Mouse (Mus musculus) cerebellum, postnatal 25 days (tissue): ENCODE measurements at regions not wholly inside any gene's neighbourhood (a gene's known extent, or its start where the extent isn't known, plus 50 kb on each side); places are given as distances from the start of the nearest gene placed in this dataset.

Experiments
- DNase-seq, 2 experiments: peaks; one replicate each; pipeline ENCODE4 v3.0.0; 2021; ENCODE audit warnings: mixed read lengths in 2 of 2

- no peak for DNase-seq
Measured at GRCm38 (mm10) chr2:169109044-169109443, 153.7 kb upstream of the Zfp64 start.

DNA sequence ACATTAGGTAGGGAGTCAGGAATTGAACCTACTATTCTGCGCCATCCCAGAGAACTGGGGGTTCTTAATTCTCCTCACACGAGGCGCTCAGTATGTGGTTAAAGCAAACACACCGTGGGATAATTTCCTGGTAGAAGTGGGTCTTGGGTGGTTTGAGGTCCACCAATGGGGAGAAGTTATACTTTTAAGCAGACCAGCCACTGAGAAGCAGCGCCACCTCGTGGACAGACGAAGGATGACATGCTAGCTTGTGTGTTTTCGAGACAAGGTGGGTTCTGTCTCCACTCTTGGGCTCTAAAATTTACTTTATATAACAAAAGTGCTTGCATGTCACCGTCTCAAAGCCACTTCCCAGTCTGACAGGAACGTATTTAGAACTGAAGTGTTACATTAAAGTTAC, 152.7 kb upstream of the Zfp64 start:
- peak; percentile 8 to 28 for DNase-seq

DNA sequence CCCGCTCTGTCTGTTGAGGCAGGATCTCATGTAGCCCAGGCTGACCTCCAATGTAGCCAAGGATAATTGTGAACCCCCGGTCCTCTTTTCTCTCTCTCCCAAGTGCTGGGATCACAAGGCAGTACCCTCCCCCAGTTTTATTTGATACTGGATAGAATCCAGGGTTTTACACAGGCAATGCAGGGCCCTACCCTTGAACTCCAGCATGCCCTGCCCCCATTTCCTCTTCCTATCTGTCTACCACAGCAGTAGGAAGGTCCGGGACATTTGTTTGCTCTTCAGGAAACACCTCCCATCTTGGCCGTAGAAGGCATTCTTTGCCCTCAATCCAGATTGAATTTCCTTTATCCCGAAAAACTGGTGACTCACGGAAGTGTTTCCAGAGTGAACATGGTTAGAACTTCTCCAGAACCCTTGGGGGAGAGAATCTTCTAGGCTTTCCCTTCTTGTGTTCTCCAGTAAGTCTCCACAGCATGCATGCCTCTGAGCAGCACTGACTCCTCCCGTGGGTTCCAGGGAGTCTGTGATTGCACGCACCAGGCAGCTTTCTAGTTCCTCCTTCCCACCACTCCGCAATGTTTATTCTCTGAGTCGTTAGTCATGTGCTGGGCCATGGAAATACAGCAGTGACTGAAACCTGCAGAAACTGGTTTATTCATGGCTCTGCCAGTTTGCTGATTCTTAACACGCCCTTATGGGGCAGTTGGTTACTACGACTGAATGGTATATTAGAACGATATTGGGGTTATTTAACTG, 146.3 kb upstream of the Zfp64 start:
- DNase-seq: no peak

GRCm38 (mm10) chr2:169100516-169100915, 145.1 kb upstream of the Zfp64 start:
- DNase-seq: no peak

- no peak for DNase-seq
Measured at GRCm38 (mm10) chr2:169099678-169100077, 144.3 kb upstream of the Zfp64 start.

DNA sequence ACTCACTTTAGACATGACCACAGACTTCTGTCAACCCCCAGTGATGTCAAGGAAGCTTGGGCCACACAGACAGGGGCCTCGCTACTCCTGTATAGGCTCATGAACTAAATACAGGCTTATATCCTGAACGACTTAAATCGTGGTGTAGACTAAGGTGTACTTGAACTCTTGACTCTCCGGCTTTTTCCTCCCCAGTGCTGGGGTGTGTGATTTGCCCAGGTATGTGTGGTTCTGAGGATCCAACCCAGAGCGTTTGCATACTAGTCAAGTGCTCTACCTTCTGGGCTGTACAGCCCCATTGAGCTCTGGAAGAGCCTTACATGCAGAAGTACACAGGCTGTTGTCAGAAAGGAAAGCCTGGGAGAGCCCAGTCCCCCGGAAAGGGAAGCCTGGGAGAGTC, 143.2 kb upstream of the Zfp64 start:
- DNase-seq: no peak

DNA sequence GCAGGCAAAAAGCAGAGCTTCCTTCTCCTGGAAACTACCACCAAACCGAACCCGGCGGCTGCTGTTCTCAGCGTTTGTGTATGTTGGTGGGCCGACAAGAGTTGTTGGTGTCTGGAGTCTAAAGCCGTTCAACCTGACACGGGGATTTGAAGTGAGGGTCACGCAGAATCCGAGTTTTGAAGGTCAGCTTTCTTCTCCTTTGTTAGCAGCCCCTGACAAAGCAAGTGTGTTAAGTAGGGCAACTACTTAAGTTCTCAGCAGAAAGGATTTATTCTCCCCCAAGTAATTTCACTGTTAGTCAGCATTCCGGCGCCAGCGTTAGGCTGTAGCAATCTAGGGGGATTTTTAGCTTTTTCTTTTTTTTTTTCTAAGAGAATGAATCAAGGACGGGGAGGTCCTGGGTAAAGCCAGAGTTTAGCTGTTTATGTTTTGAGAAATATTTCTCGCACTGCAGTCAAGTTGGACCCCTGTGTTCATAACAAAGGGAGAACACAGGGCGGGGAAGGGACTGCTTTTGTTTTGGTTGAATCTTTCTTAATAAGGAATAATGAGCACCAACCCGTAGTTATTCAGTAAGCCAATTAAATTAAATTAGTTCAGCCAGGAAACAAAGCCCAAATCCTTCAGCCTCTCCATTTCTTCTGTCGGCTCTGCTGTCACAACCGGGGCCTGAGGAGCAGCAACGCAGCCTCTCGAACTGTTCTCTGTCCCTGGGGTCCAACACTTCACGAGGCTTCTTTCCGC, 138.8 kb upstream of the Zfp64 start:
- no peak for DNase-seq

GRCm38 (mm10) chr2:169090256-169090655, 134.9 kb upstream of the Zfp64 start:
- DNase-seq: no peak

- DNase-seq: no peak
Measured at GRCm38 (mm10) chr2:169088870-169089484, 133.6 kb upstream of the Zfp64 start.

DNA sequence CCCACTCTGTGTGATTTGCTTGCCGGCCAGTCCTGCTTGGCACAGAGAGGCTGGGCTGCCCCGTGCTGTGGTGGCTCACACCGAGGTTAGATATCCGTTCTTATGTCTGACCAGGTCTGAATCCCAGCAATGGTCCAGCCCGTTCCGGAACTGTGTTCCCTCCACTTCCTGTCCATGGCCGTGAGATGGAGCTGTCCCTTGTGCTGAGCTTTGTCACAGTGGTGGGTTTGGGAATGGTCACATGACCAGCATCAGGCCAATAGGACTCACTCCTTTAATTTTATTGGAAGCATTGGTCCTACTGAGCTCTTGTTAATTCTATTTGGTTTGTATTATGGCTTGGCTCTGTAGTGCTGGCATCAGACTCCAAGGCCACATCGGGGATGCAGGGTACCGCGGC, 132.9 kb upstream of the Zfp64 start:
- DNase-seq: no peak

- DNase-seq: no peak
Measured at GRCm38 (mm10) chr2:169071267-169071666, 115.9 kb upstream of the Zfp64 start.

DNA sequence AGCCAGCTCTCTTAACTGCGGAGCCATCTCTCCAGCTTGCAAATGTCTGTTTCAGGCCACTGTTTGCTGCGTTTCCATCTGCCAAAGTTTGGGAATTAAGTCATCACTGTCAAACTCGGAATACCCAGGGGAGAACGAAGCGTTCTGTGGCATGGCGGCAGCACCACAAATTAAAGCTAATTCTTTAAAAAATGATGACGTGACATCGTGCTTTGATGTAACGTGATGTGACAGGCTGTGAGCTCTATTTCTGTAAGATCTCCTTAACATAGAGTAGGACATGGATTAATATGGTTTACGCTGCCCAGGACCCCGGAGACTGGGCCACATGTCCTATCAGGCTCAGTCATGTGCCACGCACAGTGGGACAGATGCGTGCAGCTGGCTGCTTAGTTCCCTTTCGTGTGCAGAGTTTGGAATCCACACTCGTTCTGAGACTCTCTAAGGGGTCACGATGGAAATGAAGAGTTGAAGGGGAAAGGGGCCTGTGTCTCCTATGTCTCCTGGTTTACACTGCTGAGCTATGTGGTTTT, 109.8 kb upstream of the Zfp64 start:
- no peak for DNase-seq

GRCm38 (mm10) chr2:169061520-169061919, 106.1 kb upstream of the Zfp64 start:
- peak; percentile 70 to 84 for DNase-seq

GRCm38 (mm10) chr2:169060495-169060894, 105.1 kb upstream of the Zfp64 start:
- DNase-seq: no peak

- no peak for DNase-seq
Measured at GRCm38 (mm10) chr2:169057831-169058230, 102.4 kb upstream of the Zfp64 start.

GRCm38 (mm10) chr2:169049947-169050346, 94.6 kb upstream of the Zfp64 start:
- no peak for DNase-seq

GRCm38 (mm10) chr2:169041748-169042147, 86.4 kb upstream of the Zfp64 start:
- DNase-seq: no peak

- no peak for DNase-seq
Measured at GRCm38 (mm10) chr2:169037975-169038374, 82.6 kb upstream of the Zfp64 start.

DNA sequence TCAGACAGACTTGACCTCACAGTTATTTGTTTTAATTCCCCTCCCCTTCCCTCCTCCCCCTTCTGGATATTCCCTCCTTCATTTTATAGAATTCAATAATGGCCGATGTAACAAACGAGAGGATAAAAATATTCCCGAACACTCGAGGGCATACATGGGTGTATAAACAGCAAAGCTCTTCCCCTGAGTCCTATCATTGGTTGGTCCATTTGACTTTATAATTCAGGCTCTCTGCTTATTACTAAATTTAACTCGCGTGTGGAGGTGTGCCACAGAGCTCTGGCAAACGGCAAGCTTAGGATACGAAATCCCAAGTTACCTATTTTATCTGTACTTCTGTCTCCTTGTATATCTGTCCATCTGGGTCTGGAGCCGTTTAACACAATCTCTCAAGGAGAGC, 82.1 kb upstream of the Zfp64 start:
- no peak for DNase-seq

DNA sequence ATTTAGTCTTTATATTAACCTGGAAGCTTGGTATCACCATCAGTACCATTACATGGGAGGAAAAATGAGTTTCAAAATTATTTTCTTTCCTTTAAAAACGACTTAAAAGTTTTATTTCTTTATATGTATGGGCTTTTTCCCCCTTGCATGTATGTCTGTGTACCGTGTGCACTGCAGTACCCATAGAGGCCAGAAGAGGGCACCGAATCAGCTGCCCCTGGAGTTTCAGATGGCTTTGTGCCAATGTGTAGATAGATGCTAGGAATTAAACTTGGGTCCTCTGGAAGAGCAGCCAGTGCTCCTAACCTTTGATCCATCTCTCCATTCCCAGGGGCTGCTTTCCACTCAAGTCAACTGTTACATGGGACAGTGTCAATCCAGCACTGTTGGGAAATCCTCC, 79.9 kb upstream of the Zfp64 start:
- peak in 1 of 2 experiments; percentile 8 for DNase-seq

- no peak for DNase-seq
Measured at GRCm38 (mm10) chr2:169033997-169034396, 78.6 kb upstream of the Zfp64 start.

DNA sequence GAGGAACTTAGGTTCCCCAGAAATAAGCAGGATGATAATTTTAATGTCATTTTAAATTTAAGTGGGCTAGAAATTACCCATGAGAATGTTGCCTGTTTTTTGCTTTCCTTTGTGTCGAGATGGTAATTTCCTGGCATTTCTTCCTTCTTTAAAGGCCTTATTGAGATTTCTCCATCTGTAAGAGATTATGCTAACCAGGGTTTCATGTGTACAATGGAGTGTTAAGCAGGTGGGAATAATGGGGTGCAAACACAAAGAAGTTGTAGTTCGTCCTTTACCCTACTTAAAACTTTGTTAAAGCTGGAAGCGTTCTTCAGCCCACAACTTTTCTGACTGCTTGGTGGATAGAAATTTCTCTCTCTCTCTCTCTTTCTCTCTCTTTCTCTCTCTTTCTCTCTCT, 77.8 kb upstream of the Zfp64 start:
- DNase-seq: no peak

GRCm38 (mm10) chr2:169028531-169029114, 73.2 kb upstream of the Zfp64 start:
- no peak for DNase-seq
